Mouse (Mus musculus): ENCODE measurements around the gene Selplg. TPM values are rescaled to one million over a fixed set of nuclear protein-coding genes. Genes with fewer than 3 reads are reported as not detected.
"Not testable (repeated sequence)": the region's sequence is repeated elsewhere in the genome, so short reads cannot be mapped to it uniquely, and the experiment has no call there.

Gene Selplg
- polyA plus RNA-seq, 1 experiment = 274 TPM

GRCm38 (mm10) chr5:113781254-113781653, 51.2 kb downstream of the Selplg start:
- no peak for DNase-seq (ENCODE audit: low read depth in 1 of 2, low spot score in 2 of 2)
- whole genome bisulfite sequencing = 86% methylated on average over 7 of the region's 7 CpGs
- H3K4me1 ChIP-seq (ENCODE audit: control insufficient read depth, insufficient read depth, insufficient read length) = peaks cover 11% of the 10 kb centered on the region; the same call in 1 of the 2 replicates
- no peak overlapping the region for H3K27ac ChIP-seq (ENCODE audit: insufficient read depth, low read length)
- TF ChIP-seq CTCF (IDR thresholded peaks at IDR 0.05; ENCODE audit: extremely low read depth, insufficient read depth, insufficient read length, insufficient replicate concordance) (no peak), POLR2A (IDR thresholded peaks at IDR 0.05; ENCODE audit: low read depth, low read length) (no peak)
- H3K4me3 ChIP-seq (ENCODE audit: extremely low read depth, insufficient read depth, insufficient read length) = no peak overlapping the region
- H3K27me3 ChIP-seq (ENCODE audit: control insufficient read depth, insufficient read depth, low read length) = no peaks in the 10 kb centered on the region
- no peaks in the 10 kb centered on the region for H3K36me3 ChIP-seq (ENCODE audit: control insufficient read depth, insufficient read depth, low read length)

- TF ChIP-seq POLR2A (IDR thresholded peaks at IDR 0.05; ENCODE audit: low read depth, low read length) (no peak), CTCF (IDR thresholded peaks at IDR 0.05; ENCODE audit: extremely low read depth, insufficient read depth, insufficient read length, insufficient replicate concordance) (no peak)
- WGBS = 79% methylated on average over 5 of the region's 5 CpGs
- no peak overlapping the region for H3K4me3 ChIP-seq (ENCODE audit: extremely low read depth, insufficient read depth, insufficient read length)
These were observed 51.7 kb downstream of the Selplg start for GRCm38 (mm10) chr5:113780763-113781162.

GRCm38 (mm10) chr5:113780082-113780752, 52.2 kb downstream of the Selplg start:
- Histone ChIP-seq H3K4me3 (ENCODE audit: extremely low read depth, insufficient read depth, insufficient read length) (no peak overlapping the region), H3K27me3 (ENCODE audit: control insufficient read depth, insufficient read depth, low read length) (no peaks in the 10 kb centered on the region), H3K27ac (ENCODE audit: insufficient read depth, low read length) (no peak overlapping the region), H3K4me1 (ENCODE audit: control insufficient read depth, insufficient read depth, insufficient read length) (peaks cover 17% of the 10 kb centered on the region; the same call in 1 of the 2 replicates), H3K36me3 (ENCODE audit: control insufficient read depth, insufficient read depth, low read length) (peaks cover 3% of the 10 kb centered on the region; the same call in 1 of the 2 replicates)
- WGBS = 92% methylated on average over 3 of the region's 3 CpGs
- TF ChIP-seq POLR2A (IDR thresholded peaks at IDR 0.05; ENCODE audit: low read depth, low read length) = no peak
- TF ChIP-seq CTCF (IDR thresholded peaks at IDR 0.05; ENCODE audit: extremely low read depth, insufficient read depth, insufficient read length, insufficient replicate concordance) = no peak
- DNase-seq (ENCODE audit: low read depth in 1 of 2, low spot score in 2 of 2) = no peak

More at GRCm38 (mm10) chr5:113780763-113781162, 51.7 kb downstream of the Selplg start:
- Histone ChIP-seq H3K27ac (ENCODE audit: insufficient read depth, low read length) (no peak overlapping the region), H3K27me3 (ENCODE audit: control insufficient read depth, insufficient read depth, low read length) (no peaks in the 10 kb centered on the region), H3K36me3 (ENCODE audit: control insufficient read depth, insufficient read depth, low read length) (no peaks in the 10 kb centered on the region), H3K4me1 (ENCODE audit: control insufficient read depth, insufficient read depth, insufficient read length) (peaks cover 15% of the 10 kb centered on the region; the same call in 1 of the 2 replicates)
- DNase-seq (ENCODE audit: low read depth in 1 of 2, low spot score in 2 of 2) = no peak

GRCm38 (mm10) chr5:113779569-113779968, 52.9 kb downstream of the Selplg start:
- DNase-seq (ENCODE audit: low read depth in 1 of 2, low spot score in 2 of 2) = no peak

GRCm38 (mm10) chr5:113777728-113778127, 54.7 kb downstream of the Selplg start:
- not testable (repeated sequence) for H3K27ac ChIP-seq (ENCODE audit: insufficient read depth, low read length); H3K27me3 ChIP-seq (ENCODE audit: control insufficient read depth, insufficient read depth, low read length); DNase-seq (ENCODE audit: low read depth in 1 of 2, low spot score in 2 of 2); H3K36me3 ChIP-seq (ENCODE audit: control insufficient read depth, insufficient read depth, low read length); H3K4me3 ChIP-seq (ENCODE audit: extremely low read depth, insufficient read depth, insufficient read length)
- H3K4me1 ChIP-seq (ENCODE audit: control insufficient read depth, insufficient read depth, insufficient read length) = peaks cover 16% of the 10 kb centered on the region; the same call in 1 of the 2 replicates
- 30% methylated on average over 8 of the region's 8 CpGs for WGBS

More at GRCm38 (mm10) chr5:113779569-113779968, 52.9 kb downstream of the Selplg start:
- Histone ChIP-seq H3K36me3 (ENCODE audit: control insufficient read depth, insufficient read depth, low read length) (peaks cover 8% of the 10 kb centered on the region; the same call in 1 of the 2 replicates), H3K4me3 (ENCODE audit: extremely low read depth, insufficient read depth, insufficient read length) (no peak overlapping the region), H3K27ac (ENCODE audit: insufficient read depth, low read length) (no peak overlapping the region), H3K4me1 (ENCODE audit: control insufficient read depth, insufficient read depth, insufficient read length) (peaks cover 17% of the 10 kb centered on the region; the same call in 1 of the 2 replicates), H3K27me3 (ENCODE audit: control insufficient read depth, insufficient read depth, low read length) (no peaks in the 10 kb centered on the region)
- no peak for TF ChIP-seq CTCF (IDR thresholded peaks at IDR 0.05; ENCODE audit: extremely low read depth, insufficient read depth, insufficient read length, insufficient replicate concordance)
- TF ChIP-seq POLR2A (IDR thresholded peaks at IDR 0.05; ENCODE audit: low read depth, low read length) = no peak
- 84% methylated on average over 5 of the region's 5 CpGs for WGBS

GRCm38 (mm10) chr5:113776896-113777226, 55.6 kb downstream of the Selplg start:
- H3K27ac ChIP-seq (ENCODE audit: insufficient read depth, low read length) = peak overlapping the region; percentile 84
- H3K27me3 ChIP-seq (ENCODE audit: control insufficient read depth, insufficient read depth, low read length) = no peaks in the 10 kb centered on the region

More at GRCm38 (mm10) chr5:113776896-113777226, 55.6 kb downstream of the Selplg start:
- Histone ChIP-seq H3K36me3 (ENCODE audit: control insufficient read depth, insufficient read depth, low read length) (peaks cover 10% of the 10 kb centered on the region; the same call in 1 of the 2 replicates), H3K4me3 (ENCODE audit: extremely low read depth, insufficient read depth, insufficient read length) (no peak overlapping the region), H3K4me1 (ENCODE audit: control insufficient read depth, insufficient read depth, insufficient read length) (peaks cover 16% of the 10 kb centered on the region; the same call in 1 of the 2 replicates)
- DNase-seq (ENCODE audit: low read depth in 1 of 2, low spot score in 2 of 2) = peak; percentile 57 to 59
- TF ChIP-seq CTCF (IDR thresholded peaks at IDR 0.05; ENCODE audit: extremely low read depth, insufficient read depth, insufficient read length, insufficient replicate concordance) (no peak), POLR2A (IDR thresholded peaks at IDR 0.05; ENCODE audit: low read depth, low read length) (peak; percentile 25; the same call in 1 of the 2 replicates)
- 34% methylated on average over 8 of the region's 8 CpGs for WGBS

Data from spleen, adult 2 months (tissue).